Mouse (Mus musculus) G1E (cell line): Measurements from ENCODE around the gene Med25. TPM values are rescaled to one million over a fixed set of nuclear protein-coding genes. Genes with fewer than 3 reads are reported as not detected.

Experiments
- ATAC-seq: 2 replicates; pipeline ENCODE4 v1.8.0; 2016; ENCODE audit warnings: mild to moderate bottlenecking; ENCODE audit not compliant: insufficient number of reproducible peaks, poor library complexity, low FRiP score, severe bottlenecking; ENCODE audit errors: extremely low read depth
- DNase-seq: peaks from one replicate; pipeline ENCODE4 v3.0.0; 2012; ENCODE audit warnings: low spot score
- H3K27me3 ChIP-seq: 2 replicates; pipeline ENCODE4 v1.6.1; 2012; ENCODE audit warnings: mild to moderate bottlenecking, low read length, inconsistent platforms; ENCODE audit not compliant: insufficient read depth
- H3K36me3 ChIP-seq: replicated peaks from 2 replicates; pipeline ENCODE3; 2012; ENCODE audit warnings: mild to moderate bottlenecking, inconsistent platforms
- H3K4me1 ChIP-seq: 2 replicates; pipeline ENCODE4 v1.6.1; 2012; ENCODE audit warnings: low read depth, low read length, inconsistent platforms, mixed read lengths; ENCODE audit not compliant: insufficient read depth
- H3K4me3 ChIP-seq: 2 replicates; pipeline ENCODE4 v1.5.1; 2012; ENCODE audit warnings: low read depth, mild to moderate bottlenecking, inconsistent platforms, low read length, moderate library complexity, mixed read lengths
- H3K9me3 ChIP-seq: replicated peaks from 2 replicates; pipeline ENCODE4 v1.6.1; 2012; ENCODE audit warnings: inconsistent platforms
- CTCF ChIP-seq: IDR thresholded peaks from 2 replicates; pipeline ENCODE4 v1.5.1; 2012; ENCODE audit warnings: low read depth, low read length, inconsistent platforms, mixed read lengths
- GATA1 ChIP-seq: IDR thresholded peaks from 2 replicates; pipeline ENCODE4 v1.6.1; 2012; ENCODE audit warnings: borderline replicate concordance, low read length, inconsistent platforms, mixed read lengths
- GATA2 ChIP-seq: IDR thresholded peaks from 2 replicates; pipeline ENCODE4 v1.6.1; 2012; ENCODE audit warnings: low read depth, low read length, inconsistent platforms, borderline replicate concordance
- POLR2AphosphoS5 ChIP-seq: IDR thresholded peaks from 2 replicates; pipeline ENCODE4 v1.6.1; 2012; ENCODE audit warnings: low read depth, low read length, inconsistent platforms; ENCODE audit not compliant: insufficient replicate concordance
- TAL1 ChIP-seq: conservative IDR thresholded peaks from 2 replicates; pipeline ENCODE4 v1.6.1; 2012; ENCODE audit warnings: low read depth, low read length, inconsistent platforms, mixed read lengths
- polyA plus RNA-seq: library from polyadenylated mRNA; stranded (reverse); fragments of >175 nt; gene quantifications from 2 replicates; pipeline ENCODE4 v1.2.3, GENCODE M21; 2012
- total RNA-seq, 2 experiments: library from RNA; stranded (forward) in 1 of 2; stranded (reverse) in 1 of 2; fragments of 200-1000 nt in 1 of 2; fragments of >200 nt in 1 of 2; fragmentation: Nextera tagmentation in 1 of 2; gene quantifications; 2 replicates each; pipeline ENCODE4 v1.2.3; 2014 to 2017

Med25 gene
- total and polyA plus RNA-seq, 3 experiments = 14.0 to 367 (median 96.6) TPM

- no peaks in the 10 kb centered on the region for H3K9me3 ChIP-seq
- no peak for ATAC-seq
- no peak for DNase-seq
- TF ChIP-seq TAL1 (no peak), GATA1 (no peak), GATA2 (no peak), POLR2AphosphoS5 (no peak), CTCF (no peak)
- H3K36me3 ChIP-seq = peaks cover 100% of the 10 kb centered on the region
- H3K27me3 ChIP-seq = no peaks in the 10 kb centered on the region
- H3K4me1 ChIP-seq = peaks cover 30% of the 10 kb centered on the region
- no peak overlapping the region for H3K4me3 ChIP-seq
Observed at GRCm38 (mm10) chr7:44905430-44905829, 12.9 kb upstream of the Med25 start.

GRCm38 (mm10) chr7:44901230-44901722, 8.8 kb upstream of the Med25 start:
- no peak overlapping the region for H3K4me3 ChIP-seq
- ATAC-seq = no peak
- peaks cover 70% of the 10 kb centered on the region for H3K4me1 ChIP-seq
- H3K36me3 ChIP-seq = peaks cover 94% of the 10 kb centered on the region
- no peaks in the 10 kb centered on the region for H3K9me3 ChIP-seq
- no peaks in the 10 kb centered on the region for H3K27me3 ChIP-seq
- DNase-seq = no peak
- TF ChIP-seq POLR2AphosphoS5 (no peak), GATA2 (no peak), GATA1 (no peak), CTCF (no peak), TAL1 (no peak)

- no peak for TF ChIP-seq CTCF
- no peak for TF ChIP-seq GATA1
- no peak for TF ChIP-seq GATA2
- no peak; the same call in 1 of the 2 replicates for TF ChIP-seq POLR2AphosphoS5
- TF ChIP-seq TAL1 = no peak
- no peaks in the 10 kb centered on the region for H3K27me3 ChIP-seq
- no peaks in the 10 kb centered on the region for H3K9me3 ChIP-seq
- no peak for DNase-seq
- H3K36me3 ChIP-seq = peaks cover 88% of the 10 kb centered on the region
- H3K4me3 ChIP-seq = no peak overlapping the region
- H3K4me1 ChIP-seq = peaks cover 75% of the 10 kb centered on the region
- no peak for ATAC-seq
Observed at GRCm38 (mm10) chr7:44900632-44901031, 8.1 kb upstream of the Med25 start.

- Histone ChIP-seq H3K9me3 (no peaks in the 10 kb centered on the region), H3K27me3 (no peaks in the 10 kb centered on the region), H3K4me1 (peaks cover 72% of the 10 kb centered on the region), H3K4me3 (peak overlapping the region; percentile 59; the same call in 1 of the 2 replicates), H3K36me3 (peaks cover 67% of the 10 kb centered on the region)
- peak; percentile 24 for DNase-seq
- no peak for TF ChIP-seq POLR2AphosphoS5
- no peak for TF ChIP-seq TAL1
- no peak for TF ChIP-seq CTCF
- no peak for TF ChIP-seq GATA2
- ATAC-seq = no peak
Observed at GRCm38 (mm10) chr7:44898607-44899006, 6.1 kb upstream of the Med25 start.

GRCm38 (mm10) chr7:44896499-44896898, 4.0 kb upstream of the Med25 start:
- Histone ChIP-seq H3K36me3 (peaks cover 48% of the 10 kb centered on the region), H3K27me3 (no peaks in the 10 kb centered on the region), H3K9me3 (no peaks in the 10 kb centered on the region), H3K4me1 (peaks cover 77% of the 10 kb centered on the region), H3K4me3 (peak overlapping the region; percentile 76)
- no peak for TF ChIP-seq POLR2AphosphoS5
- TF ChIP-seq TAL1 = no peak
- TF ChIP-seq GATA2 = no peak
- TF ChIP-seq CTCF = no peak
- no peak for TF ChIP-seq GATA1
- ATAC-seq (no peak), DNase-seq (peak; percentile 22)

GRCm38 (mm10) chr7:44895593-44896434, 3.3 kb upstream of the Med25 start, which contains the start of gene Fuz:
Fuz (plus strand) TSS chr7:44896079.
- Histone ChIP-seq H3K9me3 (no peaks in the 10 kb centered on the region), H3K4me3 (peak within 1 kb of the TSS; percentile 76), H3K4me1 (peaks cover 78% of the 10 kb centered on the region), H3K27me3 (no peaks in the 10 kb centered on the region), H3K36me3 (peaks cover 45% of the 10 kb centered on the region)
- DNase-seq = peak; percentile 81
- peak; percentile 51 for ATAC-seq
- TF ChIP-seq TAL1 = no peak
- no peak for TF ChIP-seq POLR2AphosphoS5
- no peak for TF ChIP-seq GATA1
- no peak for TF ChIP-seq CTCF
- TF ChIP-seq GATA2 = no peak
